Mouse (Mus musculus): ENCODE measurements around the gene Yif1b.
A peak's percentile ranks its signal among the peaks of the same experiment; 100 is the strongest.

Yif1b gene

DNA sequence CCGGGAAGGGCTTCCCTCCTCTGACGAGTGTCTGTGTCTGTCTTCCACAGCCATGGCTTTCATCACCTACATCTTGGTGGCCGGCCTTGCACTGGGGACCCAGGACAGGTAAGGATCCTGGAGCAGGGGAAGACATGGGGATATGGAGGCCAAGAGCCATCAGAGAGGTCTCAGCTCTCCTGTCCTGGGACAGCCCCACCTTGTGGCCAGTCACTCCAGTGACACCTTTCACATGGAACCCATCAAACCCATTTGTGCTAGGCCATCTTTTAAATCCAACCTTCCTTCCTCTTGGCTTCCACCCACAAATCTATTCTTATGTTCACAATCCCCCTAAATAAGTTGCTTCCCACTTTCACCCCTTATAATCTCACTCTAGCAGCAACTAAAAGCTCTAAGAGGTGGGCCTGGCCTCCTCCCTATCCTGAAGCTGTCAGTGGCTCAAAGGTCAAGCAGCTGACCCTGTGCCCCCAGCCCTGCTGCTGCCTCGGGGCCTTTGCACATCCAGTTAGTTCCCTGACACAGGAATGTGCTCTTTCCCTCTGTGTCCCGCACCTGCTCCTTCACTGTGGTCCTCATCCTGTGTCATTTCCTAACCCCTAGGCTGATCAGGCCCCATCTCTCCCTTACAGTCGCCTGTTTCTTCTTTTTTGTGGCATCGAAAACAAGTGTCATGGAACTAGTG lies 6.7 kb downstream of the Yif1b start:
- DNase-seq (ENCODE audit: low read depth, low spot score): no peak

- DNase-seq (ENCODE audit: low read depth, low spot score): no peak
Measured at GRCm38 (mm10) chr7:29246015-29246414, 7.9 kb downstream of the Yif1b start.

DNA sequence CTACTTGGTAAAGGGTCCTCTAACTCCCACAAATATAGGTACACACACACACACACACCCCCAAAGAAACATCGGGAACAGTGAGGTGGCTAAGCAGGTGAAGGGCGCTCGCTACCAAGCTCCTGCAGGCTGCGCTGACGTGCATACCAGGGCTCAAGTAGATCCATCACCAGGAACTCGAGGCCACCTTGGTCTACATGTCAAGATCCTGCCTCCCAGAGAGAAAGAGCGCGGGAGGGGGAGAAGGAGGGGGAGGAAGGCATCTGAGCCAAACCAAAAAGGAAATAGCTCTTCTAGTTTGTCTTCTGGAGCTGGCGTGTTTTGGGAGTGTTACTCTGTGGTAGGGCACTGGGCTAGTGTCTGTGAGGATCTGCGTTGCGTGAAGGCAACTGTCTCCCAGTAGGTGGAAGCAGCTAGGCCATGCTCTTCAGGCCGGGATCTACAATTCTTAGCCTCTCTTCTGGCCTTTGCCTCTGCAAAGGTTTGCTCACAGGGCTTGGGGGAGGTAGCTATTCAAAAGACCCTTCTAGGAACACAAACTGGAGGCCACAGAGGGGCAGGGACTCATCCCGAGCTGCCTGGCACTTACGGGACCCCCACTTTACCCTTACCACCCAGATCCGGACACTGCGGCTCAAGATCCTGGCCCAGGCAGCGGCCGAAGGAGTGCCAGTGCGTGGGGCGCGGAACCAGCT lies 8.6 kb downstream of the Yif1b start:
- DNase-seq (ENCODE audit: low read depth, low spot score): no peak

DNA sequence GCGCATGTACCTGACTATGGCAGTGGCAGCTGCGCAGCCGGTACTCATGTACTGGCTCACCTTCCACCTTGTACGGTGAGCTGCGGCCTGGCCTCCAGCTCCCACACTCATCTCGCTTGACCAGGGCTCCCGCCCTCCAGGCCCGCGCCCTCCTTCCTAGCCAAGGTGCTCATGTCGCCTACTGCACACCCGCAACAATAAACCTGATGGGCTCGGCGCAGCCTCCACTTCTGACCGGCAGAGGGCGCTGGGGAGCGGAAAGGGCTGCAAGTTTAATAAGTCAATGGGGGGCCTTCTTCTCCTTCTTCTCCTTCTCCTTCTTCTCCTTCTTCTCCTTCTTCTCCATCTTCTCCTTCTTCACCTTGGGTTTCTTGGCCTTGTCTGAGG lies 9.2 kb downstream of the Yif1b start:
- DNase-seq (ENCODE audit: low read depth, low spot score): peak; percentile 55

DNA sequence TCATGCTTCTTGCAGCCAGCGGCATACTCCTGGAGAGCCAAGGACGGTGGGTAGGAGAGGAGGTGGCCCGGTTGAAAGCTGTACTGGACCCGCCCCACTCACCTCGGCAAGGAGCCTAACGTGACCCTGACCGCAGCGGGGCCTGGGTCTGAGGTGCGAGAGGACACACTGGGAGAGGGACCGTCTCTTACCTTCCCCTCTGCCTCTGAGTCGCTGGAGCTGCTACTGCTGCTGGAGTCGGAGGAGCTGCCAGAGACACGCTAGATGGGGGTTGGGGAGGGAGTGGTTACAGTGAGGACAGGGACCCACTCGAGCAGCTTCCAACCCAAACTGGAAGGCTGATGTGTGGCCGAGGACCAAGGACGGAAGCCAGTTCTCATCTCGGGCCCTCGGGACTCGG lies 9.6 kb downstream of the Yif1b start:
- no peak for DNase-seq (ENCODE audit: low read depth, low spot score)

DNA sequence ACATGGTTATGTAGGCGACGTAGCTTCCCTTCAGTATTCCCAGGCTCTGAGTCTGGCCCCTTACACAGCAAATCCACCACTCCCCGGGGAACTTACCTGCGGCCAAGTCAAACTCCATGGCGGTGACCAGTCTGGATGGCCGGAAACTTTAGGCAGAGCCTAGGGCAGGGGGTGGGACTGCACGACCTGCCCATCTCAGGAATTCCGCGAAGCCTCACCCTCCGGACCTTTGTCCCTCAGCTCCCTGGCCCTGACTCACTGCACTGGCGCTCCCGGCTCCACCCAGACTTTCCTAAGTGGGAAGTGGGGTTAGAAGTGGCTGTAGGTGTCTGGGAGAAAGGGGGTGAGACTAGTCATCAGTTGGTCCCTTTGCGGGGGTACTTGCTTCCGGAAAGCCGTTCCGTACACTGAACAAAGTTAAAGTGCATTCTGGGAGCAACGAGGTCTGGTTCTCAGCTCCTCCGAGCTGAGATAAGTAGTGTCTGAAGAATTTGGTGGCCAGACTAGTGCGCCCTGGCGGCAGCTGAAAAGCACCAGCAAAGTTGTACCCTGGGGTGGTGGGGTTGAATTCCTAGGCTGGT lies 10.2 kb downstream of the Yif1b start, which contains the start of gene 2200002D01Rik:
Gene 2200002D01Rik (minus strand): TSS at position 206 of the 581 bp plus-strand sequence.
- DNase-seq (ENCODE audit: low read depth, low spot score): no peak

- no peak for DNase-seq (ENCODE audit: low read depth, low spot score)
Measured at GRCm38 (mm10) chr7:29251166-29251565, 13.0 kb downstream of the Yif1b start.

DNA sequence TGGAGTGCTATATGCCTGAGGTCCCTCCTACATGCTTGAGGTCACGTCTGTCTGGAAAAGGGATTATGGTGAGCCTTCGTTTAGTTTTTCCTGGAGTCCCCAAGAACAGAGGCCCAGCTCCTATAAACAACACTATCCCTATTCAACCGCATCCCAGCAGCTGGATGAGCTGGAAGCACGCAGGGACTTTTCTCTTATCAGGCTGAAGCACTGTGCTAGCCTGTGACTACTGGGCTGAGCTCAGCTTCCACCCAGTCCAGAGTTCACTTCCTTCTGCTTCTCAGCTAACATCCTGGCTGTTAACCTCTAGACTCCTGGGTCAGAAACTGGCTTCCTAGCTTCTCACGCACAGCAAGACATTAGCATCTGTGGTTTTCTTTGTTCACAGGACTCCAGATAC lies 15.7 kb downstream of the Yif1b start:
- DNase-seq (ENCODE audit: low read depth, low spot score): no peak

- DNase-seq (ENCODE audit: low read depth, low spot score): no peak
Measured at GRCm38 (mm10) chr7:29255875-29256274, 17.7 kb downstream of the Yif1b start.

GRCm38 (mm10) chr7:29257368-29257767 lies 19.2 kb downstream of the Yif1b start:
- DNase-seq (ENCODE audit: low read depth, low spot score): no peak

- no peak for DNase-seq (ENCODE audit: low read depth, low spot score)
Measured at GRCm38 (mm10) chr7:29259781-29260730, 21.9 kb downstream of the Yif1b start.

- no peak for DNase-seq (ENCODE audit: low read depth, low spot score)
Measured at GRCm38 (mm10) chr7:29262151-29262550, 24.0 kb downstream of the Yif1b start.

DNA sequence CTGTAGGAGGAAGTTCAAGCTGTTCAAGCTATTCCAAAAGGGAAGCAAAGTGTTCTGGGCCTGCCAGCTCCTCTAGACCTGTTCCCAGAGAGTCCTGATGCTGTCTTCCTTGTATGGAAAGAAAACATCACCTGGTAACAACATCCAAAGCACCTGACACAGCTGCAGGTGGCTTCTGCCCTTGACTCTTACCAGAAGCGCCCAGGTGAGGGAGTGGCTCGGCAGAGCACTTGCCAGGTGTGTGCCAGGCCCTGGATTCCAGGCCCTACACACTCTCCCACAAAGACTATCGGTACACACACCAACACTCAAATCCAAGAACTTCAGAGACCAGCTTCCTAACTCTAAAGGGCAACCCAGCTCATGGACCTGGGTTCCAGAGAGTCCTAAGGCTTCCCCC lies 25.7 kb downstream of the Yif1b start:
- no peak for DNase-seq (ENCODE audit: low read depth, low spot score)

DNA sequence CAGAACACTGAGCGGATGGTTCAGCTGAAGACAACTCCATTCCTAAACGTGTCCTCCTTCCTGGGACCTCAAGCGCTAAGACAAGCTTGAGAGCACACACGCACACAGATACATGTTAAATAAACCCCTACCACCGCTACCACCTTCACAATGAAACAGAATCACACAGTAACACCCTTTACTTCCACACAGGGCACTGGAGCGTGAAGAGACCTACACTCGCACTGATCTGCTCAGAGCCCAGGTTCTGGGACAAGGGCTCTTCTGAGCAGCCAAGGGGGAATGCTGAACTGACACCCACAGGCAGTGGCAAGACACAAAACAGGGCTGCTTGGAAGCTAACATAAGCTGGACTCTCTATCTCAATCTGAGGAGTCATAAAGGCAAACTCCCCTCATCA lies 27.5 kb downstream of the Yif1b start:
- DNase-seq (ENCODE audit: low read depth, low spot score): no peak

DNA sequence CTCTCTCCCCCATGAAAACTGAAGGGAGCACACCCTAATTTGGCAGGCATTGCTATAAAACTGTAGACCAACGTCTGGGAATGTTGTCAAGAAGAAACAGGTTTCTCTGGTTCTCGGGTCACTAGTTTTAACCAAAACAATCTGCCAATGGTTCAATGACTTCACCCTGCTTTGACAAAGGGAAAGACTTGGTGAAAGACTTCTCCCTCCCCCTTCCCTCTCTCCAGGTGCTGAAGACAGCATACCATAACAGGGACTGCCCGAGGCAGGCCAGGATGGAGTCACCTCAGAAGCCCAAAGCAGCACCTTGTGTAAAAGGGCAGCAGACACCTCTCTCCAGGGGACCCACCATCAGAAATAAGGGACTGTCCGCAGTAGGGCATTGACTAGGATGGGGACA lies 28.8 kb downstream of the Yif1b start:
- no peak for DNase-seq (ENCODE audit: low read depth, low spot score)

GRCm38 (mm10) chr7:29270445-29270844 lies 32.3 kb downstream of the Yif1b start:
- DNase-seq (ENCODE audit: low read depth, low spot score): no peak

DNA sequence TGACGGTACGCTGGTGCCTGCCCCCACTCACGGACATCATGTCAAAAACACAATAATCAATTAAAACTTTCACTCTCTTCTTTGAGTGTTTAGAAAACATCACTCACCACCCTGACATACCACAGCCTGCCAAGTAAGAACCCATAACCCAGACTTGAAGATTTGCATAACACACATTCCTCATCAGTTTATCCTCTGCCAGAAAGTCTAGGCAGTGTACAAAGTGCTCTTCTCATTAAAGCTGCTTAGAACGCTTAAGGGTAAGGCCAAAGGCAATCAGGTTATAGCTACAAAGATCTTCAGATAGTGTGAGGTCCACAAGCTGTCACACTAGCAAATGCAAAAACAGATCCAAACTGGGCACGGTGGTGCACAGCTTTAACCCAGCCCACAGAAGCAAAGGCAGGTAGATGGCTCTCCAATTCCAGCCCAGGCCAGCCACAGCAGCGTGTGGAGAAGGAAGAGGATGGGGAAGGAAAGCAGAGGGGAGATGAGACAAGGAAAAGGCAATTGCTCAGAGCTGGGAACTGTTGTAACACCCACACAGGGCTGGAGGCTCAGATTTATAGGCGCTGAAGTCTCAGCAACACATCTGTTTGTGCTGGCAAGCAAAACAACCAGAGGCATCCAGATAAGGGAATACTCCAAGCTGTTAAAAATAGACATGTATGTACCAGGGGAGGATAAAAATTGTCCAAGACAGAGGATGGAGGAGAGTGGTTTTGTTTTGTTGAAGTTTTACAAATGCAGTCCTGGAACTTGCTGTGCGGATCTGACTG lies 33.7 kb downstream of the Yif1b start:
- DNase-seq (ENCODE audit: low read depth, low spot score): no peak

DNA sequence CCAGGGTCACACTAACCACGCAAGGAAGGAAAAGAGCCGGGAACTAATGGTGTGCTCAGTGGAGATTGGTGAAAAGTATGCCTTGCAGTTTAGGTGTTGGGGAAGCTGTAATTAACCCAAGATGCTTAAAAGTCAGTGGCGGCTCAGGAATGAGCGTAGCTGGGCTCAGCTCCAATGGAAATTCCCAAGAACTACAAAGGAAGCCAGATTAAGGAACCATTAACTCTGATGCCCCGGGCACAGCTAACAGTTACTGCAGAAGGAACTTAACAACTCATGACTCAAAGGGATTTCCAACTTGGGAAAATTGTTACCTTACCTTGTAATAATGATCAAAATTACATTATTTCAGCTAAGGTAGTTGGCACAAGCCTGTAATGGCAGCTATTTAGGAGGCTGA lies 38.6 kb downstream of the Yif1b start:
- no peak for DNase-seq (ENCODE audit: low read depth, low spot score)

DNA sequence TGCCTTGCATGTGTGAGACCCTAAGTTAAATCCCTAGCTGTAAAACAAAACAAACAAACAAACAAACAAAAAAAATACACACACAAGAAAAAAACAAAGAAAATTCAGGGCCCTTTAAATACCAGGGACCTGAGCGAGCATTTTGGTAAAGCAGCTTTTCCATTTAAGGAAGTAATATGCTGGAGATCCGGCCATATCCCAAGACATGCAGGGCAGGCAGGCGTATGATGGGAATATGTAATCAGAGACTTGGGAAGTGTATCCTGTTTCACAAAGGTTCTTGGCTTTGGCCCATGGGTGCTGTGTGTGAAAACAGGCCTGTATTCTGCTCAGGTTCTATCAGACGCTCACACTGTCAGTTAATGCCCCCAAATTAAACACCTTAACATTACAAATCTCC lies 39.4 kb downstream of the Yif1b start:
- DNase-seq (ENCODE audit: low read depth, low spot score): no peak

GRCm38 (mm10) chr7:29279261-29279660 lies 41.1 kb downstream of the Yif1b start:
- DNase-seq (ENCODE audit: low read depth, low spot score): no peak

DNA sequence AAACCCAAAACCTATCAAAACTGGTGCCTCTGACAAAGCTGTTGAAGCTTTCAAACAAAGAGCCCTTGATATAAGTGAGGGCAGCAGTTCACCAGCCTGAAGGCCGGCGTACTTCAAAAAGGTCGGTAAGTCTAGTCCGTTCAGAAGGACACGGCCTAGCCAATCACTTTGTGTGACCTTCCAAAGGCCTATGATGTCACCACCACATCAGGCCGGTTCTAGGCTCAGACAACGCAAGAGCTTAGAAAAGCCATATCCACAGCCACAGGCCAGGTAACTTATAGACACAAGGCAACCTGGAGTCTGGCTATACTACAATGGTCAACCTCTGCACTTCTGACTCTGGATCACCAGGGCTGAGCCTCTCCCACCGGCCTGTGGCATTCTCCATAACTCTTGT lies 41.8 kb downstream of the Yif1b start:
- no peak for DNase-seq (ENCODE audit: low read depth, low spot score)
